Mouse (Mus musculus) embryonic fibroblast, embryonic 13.5 days (primary cell): ENCODE results near the gene Gapt. TPM values are rescaled to one million over a fixed set of nuclear protein-coding genes. Genes with fewer than 3 reads are reported as not detected.

Experiments
- H3K27ac ChIP-seq: 2 replicates; pipeline ENCODE4 v1.5.1; 2012; ENCODE audit warnings: low read length, control low read depth, inconsistent platforms; ENCODE audit not compliant: insufficient read depth
- H3K4me1 ChIP-seq: 2 replicates; pipeline ENCODE4 v1.6.1; 2011; ENCODE audit warnings: low read length; ENCODE audit not compliant: control insufficient read depth, insufficient read depth
- H3K4me3 ChIP-seq: 2 replicates; pipeline ENCODE4 v1.5.1; 2011; ENCODE audit warnings: mild to moderate bottlenecking, control low read depth, low read length; ENCODE audit not compliant: insufficient read depth
- CTCF ChIP-seq: IDR thresholded peaks from 2 replicates; pipeline ENCODE4 v1.5.1; 2011; ENCODE audit warnings: mild to moderate bottlenecking, control low read depth, low read length, moderate library complexity, borderline replicate concordance; ENCODE audit not compliant: insufficient read depth
- POLR2A ChIP-seq: IDR thresholded peaks from 2 replicates; pipeline ENCODE4 v1.6.1; 2011; ENCODE audit warnings: low read depth, mild to moderate bottlenecking, control low read depth, low read length, moderate library complexity
- polyA plus RNA-seq: library from polyadenylated mRNA; stranded (reverse); fragments of >200 nt; gene quantifications from 2 replicates; pipeline ENCODE4 v1.2.4, GENCODE M21; 2011; ENCODE audit warnings: low read depth; ENCODE audit not compliant: missing spikeins, insufficient read length

Gene Gapt
- polyA plus RNA-seq, 1 experiment, result not detected

DNA sequence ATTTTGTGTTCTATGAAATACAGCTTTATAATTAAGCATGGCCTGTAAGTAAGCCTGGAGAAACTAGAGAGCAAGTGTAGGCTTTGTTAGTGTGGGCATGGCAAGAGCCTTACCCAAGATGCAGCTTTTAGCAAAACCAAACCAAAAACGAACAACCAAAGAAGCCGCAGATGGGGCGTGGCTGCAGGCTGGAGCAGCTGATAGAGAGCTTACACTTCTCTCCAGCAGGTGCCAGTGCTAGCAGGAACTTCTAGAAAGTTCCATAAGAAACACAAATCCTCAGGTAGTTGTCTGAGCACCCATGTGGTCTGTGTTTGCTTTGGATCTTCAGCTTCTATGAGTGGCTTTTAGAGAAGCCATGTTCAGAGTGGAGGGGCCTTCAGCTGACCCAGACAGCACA is 9.5 kb upstream of the Gapt start:
- no peaks in the 10 kb centered on the region for H3K4me1 ChIP-seq
- H3K4me3 ChIP-seq, result no peak overlapping the region
- H3K27ac ChIP-seq, result no peak overlapping the region
- no peak for TF ChIP-seq CTCF
- TF ChIP-seq POLR2A, result no peak

DNA sequence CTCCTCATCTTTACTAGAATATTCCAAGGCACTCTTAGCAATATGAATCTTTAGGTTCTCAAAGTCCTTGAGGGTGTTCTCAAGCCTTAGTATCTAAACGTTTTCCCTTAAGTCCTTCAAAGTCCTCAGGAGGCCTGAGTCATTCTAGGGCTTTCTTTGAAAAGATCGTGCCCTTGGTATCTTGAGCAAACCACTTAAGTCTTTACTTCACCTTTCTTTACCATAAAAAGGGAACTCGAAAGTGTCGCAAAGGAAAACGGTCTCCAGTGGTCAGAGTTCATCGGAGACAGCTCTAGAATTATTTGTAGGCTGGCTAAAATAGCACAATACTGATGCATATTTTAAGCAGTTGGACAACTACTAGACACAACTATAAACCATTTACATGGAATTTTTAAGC is 6.7 kb upstream of the Gapt start:
- H3K27ac ChIP-seq, result no peak overlapping the region
- no peak overlapping the region for H3K4me3 ChIP-seq
- no peaks in the 10 kb centered on the region for H3K4me1 ChIP-seq
- TF ChIP-seq CTCF, result no peak
- no peak for TF ChIP-seq POLR2A

DNA sequence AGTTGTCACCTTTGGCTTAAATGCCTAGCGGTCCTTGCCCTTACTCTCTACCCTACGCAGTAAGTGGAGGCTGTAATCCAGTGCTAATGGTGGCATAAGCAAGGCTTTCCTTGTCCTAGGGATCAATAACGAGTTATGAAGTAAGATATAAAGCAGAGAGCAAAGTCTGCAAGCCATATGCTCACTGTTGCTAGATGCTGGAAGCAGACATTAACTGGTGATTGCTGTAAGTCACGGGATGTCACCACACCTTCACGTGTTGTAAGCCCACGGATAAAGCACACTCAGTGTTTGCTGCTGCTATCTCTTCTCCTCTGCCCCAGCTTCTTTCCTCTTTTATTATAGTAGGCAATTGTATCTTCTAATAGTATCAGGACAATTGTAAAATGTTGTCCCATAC is 5.9 kb downstream of the Gapt start:
- no peak for TF ChIP-seq POLR2A
- no peak for TF ChIP-seq CTCF
- Histone ChIP-seq H3K4me3 (no peak overlapping the region), H3K27ac (no peak overlapping the region), H3K4me1 (no peaks in the 10 kb centered on the region)

DNA sequence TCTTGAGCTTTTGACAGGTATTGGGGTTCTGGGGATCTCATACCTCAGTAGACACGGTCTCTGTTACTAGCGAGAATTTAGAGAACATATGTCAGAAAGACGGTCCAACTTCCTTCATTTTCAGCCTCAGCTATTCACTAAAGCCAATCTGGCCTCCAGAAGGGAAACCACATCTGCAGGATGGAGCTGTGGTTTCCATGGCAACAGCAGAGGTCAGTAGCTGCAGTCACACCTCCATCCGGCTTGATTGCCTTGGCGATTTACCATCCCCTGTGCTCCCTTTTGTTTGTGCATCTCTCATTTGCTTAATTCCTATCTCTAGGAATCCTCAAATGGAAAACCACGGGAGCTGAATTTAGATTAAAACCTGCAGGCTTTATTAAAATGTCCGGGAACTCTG is 10.3 kb downstream of the Gapt start:
- TF ChIP-seq CTCF (no peak), POLR2A (no peak)
- Histone ChIP-seq H3K4me3 (no peak overlapping the region), H3K27ac (no peak overlapping the region), H3K4me1 (no peaks in the 10 kb centered on the region)

DNA sequence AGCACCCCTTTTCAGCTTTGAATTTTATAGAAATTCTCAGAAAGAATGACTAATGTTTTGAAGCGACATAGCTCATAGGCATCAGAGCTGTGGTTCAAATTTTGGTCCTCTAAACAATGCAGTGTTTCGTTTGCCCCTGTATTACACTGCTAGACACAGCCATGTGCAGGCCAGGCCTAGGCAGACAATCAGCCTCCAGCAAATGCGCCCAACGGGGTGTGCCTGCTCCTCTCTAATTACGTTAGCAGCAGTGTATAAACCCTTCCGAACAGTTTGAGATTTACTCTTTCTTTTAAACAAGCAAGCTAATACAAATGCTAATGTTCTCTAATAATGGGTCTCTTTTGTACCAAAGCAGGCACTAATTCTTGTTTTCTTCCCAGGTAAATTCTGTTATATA is 14.4 kb downstream of the Gapt start:
- no peak for TF ChIP-seq POLR2A
- TF ChIP-seq CTCF, result no peak
- Histone ChIP-seq H3K4me3 (no peak overlapping the region), H3K4me1 (no peaks in the 10 kb centered on the region), H3K27ac (no peak overlapping the region)

DNA sequence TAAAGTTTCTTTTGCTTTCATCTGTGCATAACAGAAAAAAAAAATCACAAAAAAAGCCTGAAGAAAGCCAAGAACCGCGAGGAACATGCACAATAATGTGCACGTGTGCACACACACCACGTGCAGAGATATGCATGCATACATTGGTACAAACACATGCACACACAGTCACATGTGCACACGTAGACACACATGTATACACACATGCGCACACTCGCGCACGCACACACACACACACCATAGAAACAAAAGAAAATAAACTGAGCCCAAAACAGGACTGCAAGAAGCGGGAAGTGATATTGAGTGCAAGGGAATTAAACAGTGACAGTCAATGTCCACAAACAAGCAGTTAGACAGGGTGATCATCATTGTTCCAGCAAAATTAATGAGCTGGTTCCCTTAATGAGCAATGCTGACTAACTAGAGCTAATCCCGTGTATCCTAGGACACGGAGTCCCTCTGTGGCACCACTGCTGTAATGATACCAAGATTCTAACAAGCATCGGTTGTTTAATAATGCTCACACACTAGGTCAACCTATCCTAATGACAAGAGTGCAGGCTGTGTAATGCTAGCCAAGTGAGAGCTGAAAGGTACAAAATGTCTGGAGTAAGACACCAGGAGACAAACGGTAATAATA is 23.9 kb downstream of the Gapt start:
- Histone ChIP-seq H3K4me1 (no peaks in the 10 kb centered on the region), H3K4me3 (no peak overlapping the region), H3K27ac (no peak overlapping the region)
- TF ChIP-seq CTCF, result no peak
- TF ChIP-seq POLR2A, result no peak

DNA sequence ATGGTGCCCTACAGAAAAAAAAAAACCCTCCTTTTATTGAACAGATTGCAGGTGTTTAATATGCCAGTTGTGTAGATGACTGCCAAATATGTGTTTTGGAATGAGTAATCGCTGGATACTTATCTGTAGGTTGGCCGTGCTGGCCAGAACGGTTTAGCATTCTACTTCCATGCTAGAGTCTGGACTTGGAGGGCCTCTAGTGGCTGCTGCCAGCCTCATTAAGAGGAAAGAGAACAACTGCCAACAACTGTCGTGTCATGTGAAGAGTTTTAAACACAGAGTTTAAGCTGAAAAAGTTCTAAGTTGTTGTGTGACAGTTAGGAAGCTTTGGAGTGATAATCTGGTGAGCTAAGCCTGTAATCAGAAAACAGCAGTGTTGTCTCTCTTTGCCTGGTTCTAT is 38.3 kb downstream of the Gapt start:
- TF ChIP-seq POLR2A (no peak), CTCF (no peak)
- H3K4me1 ChIP-seq, result no peaks in the 10 kb centered on the region
- H3K4me3 ChIP-seq, result no peak overlapping the region
- no peak overlapping the region for H3K27ac ChIP-seq

DNA sequence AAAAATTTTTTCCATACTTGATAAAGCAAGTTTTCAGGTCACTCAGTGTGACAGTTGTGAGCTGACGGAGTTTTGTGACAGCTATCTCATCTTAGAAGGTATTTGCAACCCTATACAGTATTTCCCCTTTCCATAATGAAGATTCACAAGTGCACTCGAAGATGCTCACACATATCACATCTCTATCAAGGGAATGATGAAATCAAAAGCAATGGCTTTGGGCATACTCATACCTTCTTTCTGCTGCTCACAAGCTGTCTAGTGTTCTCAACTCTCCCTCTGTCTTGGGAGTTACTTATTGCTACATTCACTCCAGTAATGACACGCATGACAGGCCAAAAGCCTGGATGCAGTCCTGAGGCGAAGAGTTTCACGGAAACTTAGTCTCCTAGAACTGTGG is 49.8 kb downstream of the Gapt start:
- TF ChIP-seq POLR2A, result no peak
- no peak for TF ChIP-seq CTCF
- Histone ChIP-seq H3K27ac (no peak overlapping the region), H3K4me3 (no peak overlapping the region), H3K4me1 (no peaks in the 10 kb centered on the region)

Other genes starting within 250 kb of the Gapt start
- gene Rab3c, start 76.2 kb downstream of the Gapt start, polyA plus RNA-seq, result 2.8 and 3.0 TPM in 2 replicates
- gene Plk2, start 37.8 kb upstream of the Gapt start, polyA plus RNA-seq, result 175 and 227 TPM in 2 replicates